Mouse (Mus musculus) megakaryocyte, embryonic 14.5 days (primary cell): ENCODE data around the gene Ash1l.

Source experiments
- FLI1 ChIP-seq: IDR thresholded peaks from 2 replicates; pipeline ENCODE4 v1.6.1; 2012; ENCODE audit warnings: low read length, inconsistent platforms, mixed read lengths
- GATA1 ChIP-seq: IDR thresholded peaks from 3 replicates; pipeline ENCODE4 v1.6.1; 2012; ENCODE audit warnings: mixed read lengths, low read length, inconsistent platforms, borderline replicate concordance

GRCm38 (mm10) chr3:89100811-89101210 lies 150.4 kb downstream of the Ash1l start, which contains the start of gene Gm43738:
- TF ChIP-seq FLI1: no peak
- TF ChIP-seq GATA1: no peak
